Mouse (Mus musculus) limb, embryonic 14.5 days (tissue): ENCODE measurements around the gene Hcls1. TPM values are rescaled to one million over a fixed set of nuclear protein-coding genes. Genes with fewer than 3 reads are reported as not detected.

Source experiments
- ATAC-seq: fragments of 200-750 bp; cut with Nextera tagmentation; 2 replicates; pipeline ENCODE4 v1.8.0; 2017; ENCODE audit warnings: low read depth, moderate number of reproducible peaks, moderate TSS enrichment; ENCODE audit not compliant: low FRiP score
- DNase-seq: peaks from one replicate; pipeline ENCODE4 v3.0.0-alpha.2; 2015; ENCODE audit warnings: low spot score
- H3K27ac ChIP-seq: fragments of 300-500 bp; sonication (generic); replicated peaks from 2 replicates; pipeline ENCODE4 v1.5.1; 2014; ENCODE audit warnings: low read depth, mild to moderate bottlenecking, low read length, moderate library complexity, mixed read lengths
- H3K27me3 ChIP-seq: fragments of 300-500 bp; sonication (generic); 2 replicates; pipeline ENCODE4 v1.6.1; 2014; ENCODE audit warnings: low read length, mixed read lengths; ENCODE audit not compliant: control insufficient read depth, insufficient read depth
- H3K36me3 ChIP-seq: fragments of 300-500 bp; sonication (generic); 2 replicates; pipeline ENCODE4 v1.6.1; 2014; ENCODE audit warnings: mild to moderate bottlenecking, low read length, moderate library complexity, mixed read lengths; ENCODE audit not compliant: control insufficient read depth, insufficient read depth
- H3K4me1 ChIP-seq: fragments of 300-500 bp; sonication (generic); 2 replicates; pipeline ENCODE4 v1.6.1; 2014; ENCODE audit warnings: antibody characterized with exemption, low read length, mixed read lengths; ENCODE audit not compliant: control insufficient read depth, insufficient read depth
- H3K4me2 ChIP-seq: fragments of 300-500 bp; sonication (generic); replicated peaks from 2 replicates; pipeline ENCODE4 v1.6.1; 2014; ENCODE audit warnings: low read depth, mild to moderate bottlenecking, low read length, moderate library complexity; ENCODE audit not compliant: severe bottlenecking
- H3K4me3 ChIP-seq: fragments of 300-500 bp; sonication (generic); replicated peaks from 2 replicates; pipeline ENCODE4 v1.5.1; 2014; ENCODE audit warnings: low read length
- H3K9ac ChIP-seq: fragments of 300-500 bp; sonication (generic); 2 replicates; pipeline ENCODE4 v1.6.1; 2014; ENCODE audit warnings: mild to moderate bottlenecking, low read depth, low read length, moderate library complexity; ENCODE audit not compliant: severe bottlenecking
- H3K9me3 ChIP-seq: fragments of 300-500 bp; sonication (generic); 2 replicates; pipeline ENCODE4 v1.6.1; 2016; ENCODE audit warnings: low read length; ENCODE audit not compliant: control insufficient read depth
- POLR2A ChIP-seq: fragments of 200-500 bp; IDR thresholded peaks from 2 replicates; pipeline ENCODE4 v1.8.0; 2012; ENCODE audit warnings: inconsistent platforms, mild to moderate bottlenecking, moderate library complexity, borderline replicate concordance; ENCODE audit not compliant: insufficient read depth, insufficient read length; ENCODE audit errors: extremely low read depth
- WGBS: fragments of 180-500 bp; shearing (Covaris S2); extraction: QIAGEN DNeasy Blood & Tissue Kit; methylation state at CpG from one replicate; pipeline ENCODE4 v1.1.7; 2014; 5-methylcytosine and 5-hydroxymethylcytosine counted together
- polyA plus RNA-seq, 2 experiments: library from polyadenylated mRNA; depleted of rRNA in 1 of 2; stranded (reverse) in 1 of 2; unstranded in 1 of 2; fragments of >200 nt; fragmentation: Nextera tagmentation in 1 of 2; extraction: Ambion mirVana in 1 of 2; gene quantifications; 2 replicates each; pipeline versions ENCODE4 v1.2.1 to v1.2.3; 2012 to 2014

Gene Hcls1
- polyA plus RNA-seq, 2 experiments: 3.3 to 7.7 TPM

GRCm38 (mm10) chr16:36963415-36963814 is 28.6 kb downstream of the Hcls1 start:
- WGBS: 77% methylated on average over 4 of the region's 4 CpGs
- no peak for TF ChIP-seq POLR2A
- DNase-seq: no peak
- no peak for ATAC-seq
- H3K4me1 ChIP-seq: no peaks in the 10 kb centered on the region
- no peaks in the 10 kb centered on the region for H3K27me3 ChIP-seq
- no peaks in the 10 kb centered on the region for H3K9me3 ChIP-seq
- H3K36me3 ChIP-seq: no peaks in the 10 kb centered on the region
- no peak overlapping the region for H3K4me2 ChIP-seq
- H3K27ac ChIP-seq: no peak overlapping the region
- no peak overlapping the region for H3K9ac ChIP-seq
- H3K4me3 ChIP-seq: no peak overlapping the region

DNA sequence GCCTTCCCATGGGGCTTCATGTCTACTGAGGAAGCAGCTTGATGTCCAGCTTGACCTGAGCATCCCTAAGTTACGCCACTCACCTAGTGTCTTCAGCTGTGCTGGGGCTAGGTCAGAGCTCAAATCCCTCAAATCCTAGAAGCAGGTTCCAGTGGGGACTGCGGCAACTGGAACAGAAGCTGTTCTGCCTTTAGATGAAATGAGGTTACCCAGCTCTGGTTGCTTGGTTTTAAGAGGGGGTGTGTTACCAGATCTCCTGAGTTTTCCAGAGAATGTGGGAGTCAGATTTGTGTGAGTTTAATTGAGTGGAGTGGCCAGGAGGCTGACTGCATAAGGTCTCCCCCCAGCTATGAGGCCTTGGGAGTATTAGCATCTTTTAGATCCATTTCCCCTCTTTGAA is 44.3 kb downstream of the Hcls1 start:
- Histone ChIP-seq H3K4me2 (no peak overlapping the region), H3K9ac (no peak overlapping the region), H3K27me3 (no peaks in the 10 kb centered on the region), H3K36me3 (no peaks in the 10 kb centered on the region), H3K9me3 (no peaks in the 10 kb centered on the region), H3K27ac (no peak overlapping the region), H3K4me1 (no peaks in the 10 kb centered on the region), H3K4me3 (no peak overlapping the region)
- ATAC-seq (no peak), DNase-seq (no peak)
- 88% methylated on average over 2 of the region's 2 CpGs for WGBS
- TF ChIP-seq POLR2A: no peak

DNA sequence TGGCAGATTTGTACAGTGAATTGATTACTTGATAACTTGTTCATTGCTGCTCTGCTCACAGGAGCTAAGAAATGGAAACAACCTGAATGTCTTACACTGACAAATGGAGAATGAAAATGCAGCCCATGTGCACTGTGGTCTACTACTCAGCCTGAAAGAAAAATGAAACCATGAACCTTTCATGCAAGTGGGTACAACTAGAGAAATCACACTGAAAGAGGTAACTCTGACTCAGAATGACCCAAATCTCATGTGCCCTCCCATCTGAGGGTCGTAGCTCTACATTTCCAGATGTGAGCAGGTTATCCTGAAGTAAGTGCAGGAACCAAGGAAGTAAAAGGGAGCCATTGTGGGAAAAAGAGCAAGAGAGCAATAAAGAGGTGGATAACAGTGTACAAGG is 49.0 kb downstream of the Hcls1 start:
- Histone ChIP-seq H3K36me3 (no peaks in the 10 kb centered on the region), H3K4me2 (no peak overlapping the region), H3K27ac (no peak overlapping the region), H3K4me3 (no peak overlapping the region), H3K9ac (no peak overlapping the region), H3K9me3 (no peaks in the 10 kb centered on the region), H3K4me1 (no peaks in the 10 kb centered on the region), H3K27me3 (no peaks in the 10 kb centered on the region)
- TF ChIP-seq POLR2A: no peak
- ATAC-seq (no peak), DNase-seq (no peak)
- 65% methylated on average over 1 of the region's 1 CpGs for WGBS

GRCm38 (mm10) chr16:36985636-36986042 is 50.9 kb downstream of the Hcls1 start:
- H3K9me3 ChIP-seq: no peaks in the 10 kb centered on the region
- DNase-seq (no peak), ATAC-seq (no peak)
- no peak overlapping the region for H3K27ac ChIP-seq
- no peak for TF ChIP-seq POLR2A
- no peaks in the 10 kb centered on the region for H3K27me3 ChIP-seq
- WGBS: 65% methylated on average over 5 of the region's 5 CpGs
- H3K4me3 ChIP-seq: no peak overlapping the region
- H3K9ac ChIP-seq: no peak overlapping the region
- no peaks in the 10 kb centered on the region for H3K36me3 ChIP-seq
- H3K4me2 ChIP-seq: no peak overlapping the region
- 0 out of 2 replicates have a peak, but pooled peaks cover 3% of the 10 kb centered on the region for H3K4me1 ChIP-seq

GRCm38 (mm10) chr16:36987399-36987798 is 52.6 kb downstream of the Hcls1 start:
- Histone ChIP-seq H3K27me3 (no peaks in the 10 kb centered on the region), H3K9ac (no peak overlapping the region), H3K9me3 (no peaks in the 10 kb centered on the region), H3K36me3 (no peaks in the 10 kb centered on the region), H3K27ac (no peak overlapping the region), H3K4me2 (no peak overlapping the region), H3K4me1 (0 out of 2 replicates have a peak, but pooled peaks cover 3% of the 10 kb centered on the region), H3K4me3 (no peak overlapping the region)
- 65% methylated on average over 2 of the region's 2 CpGs for WGBS
- DNase-seq (no peak), ATAC-seq (peak; percentile 46; the same call in 1 of the 2 replicates)
- no peak for TF ChIP-seq POLR2A

- Histone ChIP-seq H3K4me3 (no peak overlapping the region), H3K4me1 (0 out of 2 replicates have a peak, but pooled peaks cover 3% of the 10 kb centered on the region), H3K27ac (no peak overlapping the region), H3K36me3 (no peaks in the 10 kb centered on the region), H3K27me3 (no peaks in the 10 kb centered on the region), H3K4me2 (no peak overlapping the region), H3K9me3 (no peaks in the 10 kb centered on the region), H3K9ac (no peak overlapping the region)
- ATAC-seq (no peak), DNase-seq (no peak)
- no peak for TF ChIP-seq POLR2A
These were observed 53.3 kb downstream of the Hcls1 start for GRCm38 (mm10) chr16:36988066-36988465.
